Mouse (Mus musculus) stomach, postnatal 0 days (tissue): Measurements from ENCODE around the gene Ctcf.

Experiments
- CTCF ChIP-seq: IDR thresholded peaks from 2 replicates; pipeline ENCODE4 v1.5.1; 2016; ENCODE audit warnings: antibody characterized with exemption, low read depth, mild to moderate bottlenecking, moderate library complexity
- EP300 ChIP-seq: optimal IDR thresholded peaks from 2 replicates; pipeline ENCODE3; 2016; ENCODE audit warnings: antibody characterized with exemption

- TF ChIP-seq EP300 (no peak), CTCF (no peak)
Measured at GRCm38 (mm10) chr8:105699488-105700215, 63.3 kb downstream of the Ctcf start.
